Mouse (Mus musculus): ENCODE measurements at regions not wholly inside any gene's neighbourhood (a gene's known extent, or its start where the extent isn't known, plus 50 kb on each side); places are given as distances from the start of the nearest gene placed in this dataset.

GRCm38 (mm10) chr14:54101775-54102174, 152.1 kb downstream of the Dad1 start:
- no peak for DNase-seq (ENCODE audit: low spot score in 2 of 2)

DNA sequence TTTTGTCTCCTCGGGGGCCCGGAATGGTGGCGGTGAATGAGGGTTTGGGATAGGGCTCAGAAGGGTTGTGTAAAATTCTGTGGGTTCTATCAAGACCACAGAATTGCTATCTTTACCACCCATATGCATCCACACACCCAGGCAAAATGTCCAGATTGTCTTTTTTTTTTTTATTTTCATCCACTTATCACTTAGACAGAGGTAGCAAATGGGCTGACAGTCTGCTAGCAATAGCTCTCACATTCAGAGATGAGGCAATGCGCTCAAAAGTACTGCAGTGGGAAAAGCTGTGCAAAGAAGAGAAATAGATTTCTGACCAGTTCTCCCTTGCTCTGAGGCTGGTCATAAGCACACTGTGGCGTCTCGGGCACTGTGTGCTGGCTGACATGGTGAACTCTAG, 154.5 kb downstream of the Dad1 start:
- DNase-seq (ENCODE audit: low spot score in 2 of 2): no peak

DNA sequence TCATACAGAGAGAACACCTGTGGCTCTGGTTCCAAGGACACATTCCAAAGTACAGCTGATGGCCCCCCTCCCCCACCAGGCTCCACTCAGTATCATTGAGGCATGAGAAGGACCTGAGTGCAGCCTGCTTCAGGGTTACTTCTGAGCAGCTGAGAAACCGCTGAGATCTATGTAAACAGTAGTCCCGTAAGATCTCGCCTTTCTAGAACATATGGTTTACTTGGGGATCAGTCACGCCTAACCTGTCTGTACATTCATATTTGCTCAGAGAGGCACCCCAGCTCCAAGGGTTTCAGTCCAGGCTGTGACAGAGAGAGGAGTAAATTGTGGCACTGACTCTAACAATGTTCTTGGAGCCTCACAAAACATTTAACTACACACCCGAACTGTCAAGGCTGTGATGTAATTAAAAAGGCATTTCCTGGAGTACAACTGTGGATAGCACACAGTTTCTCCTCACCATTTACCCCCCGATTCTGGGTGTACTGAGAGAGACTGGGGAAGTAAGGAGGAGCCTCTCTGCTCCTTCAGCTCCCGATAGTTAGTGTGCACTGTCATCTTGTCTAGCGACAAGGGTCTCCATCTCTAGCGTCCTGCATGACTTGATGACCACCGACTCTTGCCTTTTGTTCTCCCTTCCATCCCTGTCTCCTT, 155.7 kb downstream of the Dad1 start:
- no peak for DNase-seq (ENCODE audit: low spot score in 2 of 2)

DNA sequence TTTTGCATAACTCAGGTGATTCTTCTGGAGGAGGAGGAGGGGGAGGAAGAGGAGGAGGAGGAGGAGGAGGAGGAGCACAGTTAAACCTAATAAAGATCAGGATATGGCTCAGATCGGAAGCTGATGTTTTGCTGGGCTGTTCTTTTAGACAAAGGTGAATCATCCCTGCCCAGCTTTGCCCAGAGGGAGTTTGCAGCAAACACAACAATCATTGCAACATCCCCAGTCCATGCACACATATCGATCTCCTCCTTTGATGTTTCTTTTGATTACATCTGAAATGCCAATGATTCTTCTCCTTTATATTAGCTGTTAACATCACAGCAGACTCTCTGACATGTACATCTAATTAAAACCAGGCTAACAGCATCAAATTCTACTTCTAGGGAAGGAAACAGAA, 156.9 kb downstream of the Dad1 start:
- DNase-seq (ENCODE audit: low spot score in 2 of 2): no peak

DNA sequence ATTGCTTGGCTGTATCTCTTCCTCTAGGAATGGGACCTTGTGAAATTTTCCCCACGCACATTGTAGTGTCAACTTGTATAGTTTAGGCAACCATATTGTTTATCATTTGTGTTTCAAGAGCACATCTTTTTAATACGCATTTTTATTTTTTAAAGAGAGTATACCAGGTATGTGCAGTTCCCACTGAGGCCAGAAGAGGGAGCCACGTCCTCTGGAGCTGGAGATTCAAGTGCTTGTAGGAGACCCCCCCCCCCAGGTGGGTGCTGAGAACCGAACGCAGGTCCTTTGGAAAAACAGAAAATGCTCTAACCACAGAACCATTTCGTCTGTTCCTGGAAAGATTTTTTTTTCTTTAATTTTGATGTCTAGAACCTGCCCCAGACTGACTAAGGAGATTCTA, 161.5 kb downstream of the Dad1 start:
- no peak for DNase-seq (ENCODE audit: low spot score in 2 of 2)

- no peak for DNase-seq (ENCODE audit: low spot score in 2 of 2)
These were observed 167.2 kb downstream of the Dad1 start for GRCm38 (mm10) chr14:54086660-54087059.

- no peak for DNase-seq (ENCODE audit: low spot score in 2 of 2)
These were observed 179.2 kb downstream of the Dad1 start for GRCm38 (mm10) chr14:54074659-54075058.

DNA sequence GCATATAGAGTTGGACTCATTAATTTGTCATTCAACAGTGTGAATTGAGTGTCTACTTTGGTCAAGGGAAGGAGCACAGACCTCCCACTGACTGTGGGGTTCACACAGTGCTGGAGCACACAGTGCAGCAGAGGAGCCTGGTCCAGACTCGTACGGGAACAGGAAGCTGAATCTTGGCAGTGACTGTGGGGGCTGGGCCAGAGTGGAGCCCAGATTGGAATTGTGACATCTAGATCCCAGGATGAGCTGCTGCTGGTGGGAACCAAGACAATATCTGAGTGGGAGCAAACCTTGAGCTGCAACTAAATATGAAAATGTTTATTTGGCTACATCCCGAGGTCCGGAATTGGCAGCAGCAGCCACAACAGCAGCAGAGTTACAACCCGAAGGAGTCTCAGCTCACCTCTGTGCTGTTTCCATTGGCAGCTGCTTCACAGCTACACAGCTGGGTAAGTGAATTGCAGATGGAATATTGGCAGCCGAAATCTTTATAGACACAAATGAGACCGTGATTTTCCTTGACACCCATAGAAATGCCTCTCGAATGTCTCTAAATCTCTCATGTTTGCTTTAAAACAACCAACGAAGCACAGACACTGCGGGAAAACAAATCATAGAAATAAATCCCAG, 181.5 kb downstream of the Dad1 start:
- no peak for DNase-seq (ENCODE audit: low spot score in 2 of 2)

DNA sequence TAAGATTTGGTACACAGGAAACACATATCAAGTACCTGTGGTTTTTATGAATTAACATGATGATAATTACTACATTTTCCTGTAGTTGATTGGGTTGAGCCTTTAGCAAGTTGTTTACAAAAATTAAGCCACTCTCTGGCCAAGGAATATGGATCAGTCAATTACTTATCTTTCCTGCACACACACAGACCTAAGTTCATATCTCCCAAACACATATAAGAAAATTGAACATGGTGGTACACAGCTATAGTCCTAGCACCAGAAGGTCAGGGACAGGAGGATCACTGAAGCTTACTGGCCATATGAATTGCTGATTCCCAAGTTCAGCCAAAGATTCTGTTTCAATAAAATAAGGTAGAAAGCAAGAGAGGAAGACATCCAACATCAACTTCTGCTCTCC, 183.7 kb downstream of the Dad1 start:
- DNase-seq (ENCODE audit: low spot score in 2 of 2): no peak

DNA sequence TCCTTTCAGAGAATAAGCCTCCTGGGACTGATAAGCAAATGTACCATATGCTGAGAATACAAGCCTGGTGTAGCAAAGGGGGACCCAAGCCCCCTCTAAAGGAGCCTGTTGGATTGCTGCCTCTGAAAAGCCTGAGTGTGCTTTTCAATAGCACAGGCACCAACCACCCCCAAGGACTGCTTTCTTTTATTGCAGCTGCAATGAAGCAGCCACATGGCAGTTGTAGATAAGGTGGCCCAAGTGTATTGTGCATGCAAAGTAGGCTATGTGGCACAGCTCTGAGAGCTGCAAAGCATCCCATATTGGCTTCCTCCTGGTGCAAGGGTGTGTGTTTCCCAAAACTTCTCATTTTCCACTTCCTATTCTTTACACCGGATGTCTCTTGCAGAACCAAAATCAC, 185.2 kb downstream of the Dad1 start:
- DNase-seq (ENCODE audit: low spot score in 2 of 2): no peak

- no peak for DNase-seq (ENCODE audit: low spot score in 2 of 2)
These were observed 188.4 kb downstream of the Dad1 start for GRCm38 (mm10) chr14:54065466-54065865.

DNA sequence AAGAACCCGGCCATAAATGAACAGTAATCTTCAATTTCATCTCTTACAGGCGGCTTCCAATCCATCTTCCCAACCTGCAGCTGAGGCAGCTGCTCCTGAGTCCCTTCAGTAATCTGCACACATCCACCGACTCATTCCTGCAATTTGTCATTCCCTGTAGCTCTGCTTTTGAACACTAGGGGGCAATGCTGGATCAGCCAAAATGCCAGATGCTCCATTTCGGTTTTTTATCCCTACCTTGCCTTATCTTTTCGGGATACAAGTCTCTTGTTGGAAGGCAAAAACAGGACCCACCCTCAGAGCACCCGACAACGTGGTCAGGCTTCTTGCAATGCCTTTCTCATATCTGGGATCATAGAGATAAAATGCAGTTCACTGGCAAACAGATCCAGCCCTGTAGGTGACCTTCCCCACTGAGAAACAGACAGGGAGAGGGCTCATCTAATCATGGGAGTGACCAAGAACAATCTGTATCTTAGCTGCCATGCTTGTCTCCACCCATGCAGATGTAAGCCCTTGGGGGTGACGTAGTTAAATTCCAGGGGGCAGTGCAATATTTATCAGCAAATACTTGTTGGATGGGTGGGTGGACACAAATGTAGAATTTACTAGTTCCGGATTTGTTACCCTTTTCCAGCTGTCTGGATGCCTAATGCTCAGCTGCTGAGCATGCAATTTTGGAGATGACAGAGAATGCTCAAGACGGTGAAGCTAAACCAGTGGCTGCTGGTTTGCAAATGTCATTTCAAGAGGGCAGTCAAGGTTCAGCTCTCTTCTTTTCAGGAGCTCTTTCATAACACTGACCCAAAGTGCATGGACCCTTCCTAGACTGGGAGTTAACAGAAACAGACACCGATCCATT, 189.1 kb downstream of the Dad1 start:
- peak; percentile 88 to 90 for DNase-seq (ENCODE audit: low spot score in 2 of 2)

- no peak for DNase-seq (ENCODE audit: low spot score in 2 of 2)
These were observed 192.3 kb downstream of the Dad1 start for GRCm38 (mm10) chr14:54061570-54061969.

DNA sequence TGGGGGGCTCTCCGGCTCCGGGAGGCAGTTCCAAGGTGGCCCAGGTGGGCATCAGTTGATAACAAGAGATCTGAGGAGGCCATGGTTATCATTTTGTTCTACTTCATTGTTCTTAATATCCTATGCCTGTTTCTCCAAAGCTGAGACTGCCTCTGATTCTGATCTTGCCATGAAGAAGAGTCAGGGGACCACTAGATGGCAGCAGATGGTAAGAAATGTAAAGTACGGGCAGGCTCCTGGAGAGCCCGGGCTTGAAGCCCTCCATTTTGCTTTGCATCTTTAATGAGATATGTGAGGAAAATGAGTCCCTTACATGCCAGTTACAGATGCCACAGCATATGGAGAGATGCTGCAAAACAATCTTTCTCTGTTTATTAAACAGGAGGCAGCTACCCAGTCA, 194.1 kb downstream of the Dad1 start:
- peak; percentile 80 to 87 for DNase-seq (ENCODE audit: low spot score in 2 of 2)

GRCm38 (mm10) chr14:54059096-54059495, 194.8 kb downstream of the Dad1 start:
- DNase-seq (ENCODE audit: low spot score in 2 of 2): no peak

DNA sequence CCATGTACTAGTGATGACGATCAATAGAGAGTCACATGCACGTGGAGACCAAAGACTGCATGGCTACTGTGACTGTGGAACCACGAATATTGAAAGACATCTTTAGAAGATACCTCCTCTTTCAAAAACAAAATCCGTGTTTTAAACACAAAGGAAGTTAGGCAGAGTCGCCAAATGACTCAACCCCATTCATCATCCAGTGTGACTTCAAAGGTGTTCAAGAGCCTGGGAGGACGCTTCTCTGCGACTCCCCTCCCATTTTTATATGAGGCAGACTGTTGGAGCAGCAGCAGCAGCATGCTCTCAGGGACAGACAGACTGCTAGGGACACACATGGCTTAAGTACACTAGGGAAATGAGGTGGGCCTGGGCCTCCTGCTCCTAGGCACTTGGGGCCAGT, 197.2 kb downstream of the Dad1 start:
- no peak for DNase-seq (ENCODE audit: low spot score in 2 of 2)

GRCm38 (mm10) chr14:54055390-54055789, 198.5 kb downstream of the Dad1 start:
- no peak for DNase-seq (ENCODE audit: low spot score in 2 of 2)

GRCm38 (mm10) chr14:54042286-54042685, 211.6 kb downstream of the Dad1 start:
- no peak for DNase-seq (ENCODE audit: low spot score in 2 of 2)

DNA sequence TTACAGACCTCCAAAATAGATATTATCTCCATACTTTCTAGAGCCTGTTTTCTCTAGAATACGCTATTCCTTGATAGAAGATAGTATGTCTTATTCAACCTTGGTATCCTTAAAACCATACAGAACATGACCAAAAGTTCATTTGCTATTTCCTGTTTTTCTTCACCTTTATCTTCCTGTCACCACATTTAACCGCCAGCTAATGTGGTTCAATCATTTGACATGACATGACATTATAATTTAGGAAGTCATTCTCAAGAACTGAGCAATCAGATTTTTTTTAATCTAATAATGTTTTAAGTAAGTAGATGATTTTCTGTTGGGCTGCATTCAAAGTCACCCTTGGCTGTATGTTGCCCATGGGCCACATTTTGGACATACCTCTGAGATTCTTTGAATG, 213.3 kb downstream of the Dad1 start:
- DNase-seq (ENCODE audit: low spot score in 2 of 2): no peak

DNA sequence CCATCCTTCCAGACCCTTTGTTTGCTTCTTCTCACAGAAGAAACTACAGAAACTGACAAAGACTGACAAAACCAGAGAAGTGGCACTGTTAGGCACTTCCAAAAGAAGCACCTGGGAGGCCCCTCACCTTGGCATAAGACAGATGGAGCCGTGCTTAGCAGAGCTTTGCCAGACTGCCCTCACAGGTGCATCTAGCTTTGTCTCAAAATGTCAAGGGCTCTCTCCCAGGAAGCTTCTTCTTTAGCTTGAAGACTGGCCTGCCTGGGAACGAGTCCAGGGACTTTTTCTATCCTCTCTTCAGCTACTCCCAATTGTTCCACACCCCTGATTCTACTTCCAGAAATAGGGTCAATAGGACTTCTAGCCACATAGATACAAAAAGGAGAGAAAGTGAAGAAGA, 219.4 kb downstream of the Dad1 start:
- no peak for DNase-seq (ENCODE audit: low spot score in 2 of 2)

DNA sequence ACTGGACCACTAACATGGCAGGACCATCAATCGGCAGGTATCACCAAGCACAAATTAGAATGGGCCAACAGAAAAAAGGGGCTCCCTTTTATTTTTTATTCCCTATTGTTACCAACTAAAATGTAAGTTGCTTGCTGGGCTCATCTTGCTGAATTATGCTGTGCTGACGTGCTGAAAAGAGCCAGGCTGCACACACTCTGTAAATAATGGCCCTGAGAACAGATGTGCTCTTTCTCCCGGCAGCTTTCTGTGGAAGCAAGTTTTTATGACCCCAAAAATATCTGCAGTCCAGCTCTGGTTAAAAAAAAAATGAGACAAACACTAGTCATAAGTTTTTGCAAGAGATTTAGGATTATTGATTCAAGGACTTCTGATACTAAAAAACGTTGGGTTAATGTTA, 230.4 kb downstream of the Dad1 start:
- no peak for DNase-seq (ENCODE audit: low spot score in 2 of 2)

GRCm38 (mm10) chr14:54021443-54021842, 232.5 kb downstream of the Dad1 start:
- no peak for DNase-seq (ENCODE audit: low spot score in 2 of 2)

Data from layer of hippocampus, postnatal 10 days (tissue).